ENCODE assay signal across 8 mouse cellular contexts in the genomic region with DNA sequence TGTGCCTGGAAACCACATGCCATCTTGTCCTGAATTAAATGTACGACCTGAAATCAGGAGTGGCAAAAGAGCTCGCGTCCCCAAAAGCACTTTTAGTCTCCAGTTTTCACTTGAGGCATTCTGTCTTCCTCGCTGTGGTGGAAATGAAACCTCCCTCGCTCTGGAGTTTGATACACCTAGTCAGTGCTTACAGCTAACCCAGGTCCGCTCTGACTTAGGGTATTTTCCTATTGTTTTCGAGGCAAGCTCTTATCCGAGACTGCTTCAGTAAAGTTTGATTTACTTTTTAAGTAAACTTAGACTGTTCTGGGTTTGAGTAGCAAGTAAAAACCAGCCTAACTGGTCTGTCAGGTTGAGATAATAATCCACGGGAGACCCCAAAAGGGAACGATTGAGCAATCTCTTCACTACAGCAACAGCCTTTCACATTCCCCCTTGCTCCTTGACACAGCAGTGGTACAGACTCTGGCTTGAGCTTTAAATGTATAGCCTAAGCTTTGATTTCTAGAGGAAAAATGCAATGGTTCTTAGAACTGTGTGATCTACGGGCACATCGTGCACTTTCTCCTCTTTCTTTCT. TPM values are rescaled to one million over a fixed set of nuclear protein-coding genes. Genes with fewer than 3 reads are reported as not detected.
DNase-seq lines count a peak whose midpoint lies in the region; ATAC-seq lines count a peak whose summit lies in the region.

No protein-coding gene starts in this region.

- peak overlapping the region; percentile 83 for H3K4me3 ChIP-seq in embryonic facial prominence, embryonic 15.5 days (replicated peaks)
- H3K4me3 ChIP-seq in midbrain, embryonic 10.5 days, result peak overlapping the region; percentile 80

- peak overlapping the region; percentile 91 for H3K9ac ChIP-seq in embryonic facial prominence, embryonic 15.5 days

- intact Hi-C loops in gastrocnemius, postnatal 36 days (cut with DNase I), result no loop called here

- H3K9me3 ChIP-seq in embryonic facial prominence, embryonic 15.5 days (replicated peaks), result no peaks in the 10 kb centered on the region
- no peaks in the 10 kb centered on the region for H3K9me3 ChIP-seq in midbrain, embryonic 10.5 days (replicated peaks)

- 10% methylated on average over 12 of the region's 12 CpGs for WGBS in embryonic facial prominence, embryonic 15.5 days
- WGBS in midbrain, embryonic 10.5 days, result 19% methylated on average over 12 of the region's 12 CpGs

- peak overlapping the region; percentile 58 for H3K4me2 ChIP-seq in embryonic facial prominence, embryonic 15.5 days (replicated peaks)

- DNase-seq in frontal cortex, postnatal 14 days (ENCODE audit: low spot score in 2 of 2), result no peak
- peak; percentile 53 for DNase-seq in CD4-positive, CD25-positive, alpha-beta regulatory T cell, adult 2 months (ENCODE audit: low read depth, low spot score)
- DNase-seq in kidney, postnatal 14 days, result peak; percentile 35
- DNase-seq in midbrain, embryonic 10.5 days (ENCODE audit: low spot score), result no peak
- DNase-seq in gastrocnemius, postnatal 36 days, result no peak

- no peaks in the 10 kb centered on the region for H3K27me3 ChIP-seq in embryonic facial prominence, embryonic 15.5 days
- H3K27me3 ChIP-seq in midbrain, embryonic 10.5 days (ENCODE audit: low read depth, poor library complexity, severe bottlenecking), result no peaks in the 10 kb centered on the region

- H3K36me3 ChIP-seq in embryonic facial prominence, embryonic 15.5 days, result no peaks in the 10 kb centered on the region
- peaks cover 8% of the 10 kb centered on the region for H3K36me3 ChIP-seq in midbrain, embryonic 10.5 days

- H3K27ac ChIP-seq in embryonic facial prominence, embryonic 15.5 days (replicated peaks), result peak overlapping the region; percentile 98
- peak overlapping the region; percentile 98 for H3K27ac ChIP-seq in midbrain, embryonic 10.5 days (replicated peaks)

- peaks cover 13% of the 10 kb centered on the region for H3K4me1 ChIP-seq in embryonic facial prominence, embryonic 15.5 days
- H3K4me1 ChIP-seq in midbrain, embryonic 10.5 days, result peaks cover 19% of the 10 kb centered on the region

- ATAC-seq in frontal cortex, adult (ENCODE audit: low TSS enrichment), result peak; percentile 32; the same call in 1 of the 2 replicates
- ATAC-seq in embryonic facial prominence, embryonic 15.5 days (ENCODE audit: insufficient number of reproducible peaks, low FRiP score, low TSS enrichment, low read depth), result no peak
- ATAC-seq in monocyte, adult 5-6 weeks (replicated peaks; ENCODE audit: insufficient number of reproducible peaks, low FRiP score, low TSS enrichment, poor library complexity, severe bottlenecking), result no peak

RNA-seq across cellular contexts. Expression of gene Vps36, which starts 0.9 kb away (rescaled TPM):
- polyA plus RNA-seq in embryonic facial prominence, embryonic 15.5 days (2015; fragmentation: Nextera tagmentation; extraction: Ambion mirVana), result 36.6 and 38.5 TPM in 2 replicates
- polyA plus RNA-seq in midbrain, embryonic 10.5 days (2016; fragmentation: Nextera tagmentation; extraction: Ambion mirVana), result 42.3 and 42.6 TPM in 2 replicates
- 40.5 to 54.9 TPM (median 49.6 TPM) in 3 replicates for total RNA-seq in monocyte, adult 5-6 weeks (2017)
- 10 to 100 TPM; 27.2 to 31.3 TPM for total RNA-seq in gastrocnemius, postnatal 36 days (2021)

RNA-seq across cellular contexts. Expression of gene Ckap2, which starts 7.9 kb away (rescaled TPM):
- 35.6 and 38.4 TPM in 2 replicates for polyA plus RNA-seq in embryonic facial prominence, embryonic 15.5 days (2015; fragmentation: Nextera tagmentation; extraction: Ambion mirVana)
- 60.3 and 61.3 TPM in 2 replicates for polyA plus RNA-seq in midbrain, embryonic 10.5 days (2016; fragmentation: Nextera tagmentation; extraction: Ambion mirVana)
- total RNA-seq in monocyte, adult 5-6 weeks (2017), result 2.8 to 6.6 TPM (median 2.8 TPM) in 3 replicates
- under 1 TPM; 0.52 to 0.64 TPM for total RNA-seq in gastrocnemius, postnatal 36 days (2021)

RNA-seq across cellular contexts. Expression of gene Nek3, which starts 27.3 kb away (rescaled TPM):
- polyA plus RNA-seq in embryonic facial prominence, embryonic 15.5 days (2015; fragmentation: Nextera tagmentation; extraction: Ambion mirVana), result 3.5 and 4.1 TPM in 2 replicates
- 7.7 and 8.2 TPM in 2 replicates for polyA plus RNA-seq in midbrain, embryonic 10.5 days (2016; fragmentation: Nextera tagmentation; extraction: Ambion mirVana)
- 1.2 to 4.3 TPM (median 3.9 TPM) in 3 replicates for total RNA-seq in monocyte, adult 5-6 weeks (2017)
- total RNA-seq in gastrocnemius, postnatal 36 days (2021), result 1 to 10 TPM; 2.3 to 3.3 TPM

RNA-seq across cellular contexts. Expression of gene Thsd1, which starts 33.6 kb away (rescaled TPM):
- polyA plus RNA-seq in embryonic facial prominence, embryonic 15.5 days (2015; fragmentation: Nextera tagmentation; extraction: Ambion mirVana), result 13.1 and 13.3 TPM in 2 replicates
- polyA plus RNA-seq in midbrain, embryonic 10.5 days (2016; fragmentation: Nextera tagmentation; extraction: Ambion mirVana), result 9.3 and 9.9 TPM in 2 replicates
- total RNA-seq in monocyte, adult 5-6 weeks (2017), result 0.43 to 1.4 TPM in 2 of 3 replicates, not detected in the other
- 1 to 10 TPM; 1.5 to 1.7 TPM for total RNA-seq in gastrocnemius, postnatal 36 days (2021)

Comparison
In these comparisons a context has a peak if more than half of its experiments do, and no peak if none do; other contexts are left out.
1. DNase-seq: peak in CD4-positive, CD25-positive, alpha-beta regulatory T cell, adult 2 months (single experiment) and kidney, postnatal 14 days (single experiment); none in frontal cortex, postnatal 14 days (0 of 2), midbrain, embryonic 10.5 days (single experiment) and gastrocnemius, postnatal 36 days (0 of 2).